In the genomic region with DNA sequence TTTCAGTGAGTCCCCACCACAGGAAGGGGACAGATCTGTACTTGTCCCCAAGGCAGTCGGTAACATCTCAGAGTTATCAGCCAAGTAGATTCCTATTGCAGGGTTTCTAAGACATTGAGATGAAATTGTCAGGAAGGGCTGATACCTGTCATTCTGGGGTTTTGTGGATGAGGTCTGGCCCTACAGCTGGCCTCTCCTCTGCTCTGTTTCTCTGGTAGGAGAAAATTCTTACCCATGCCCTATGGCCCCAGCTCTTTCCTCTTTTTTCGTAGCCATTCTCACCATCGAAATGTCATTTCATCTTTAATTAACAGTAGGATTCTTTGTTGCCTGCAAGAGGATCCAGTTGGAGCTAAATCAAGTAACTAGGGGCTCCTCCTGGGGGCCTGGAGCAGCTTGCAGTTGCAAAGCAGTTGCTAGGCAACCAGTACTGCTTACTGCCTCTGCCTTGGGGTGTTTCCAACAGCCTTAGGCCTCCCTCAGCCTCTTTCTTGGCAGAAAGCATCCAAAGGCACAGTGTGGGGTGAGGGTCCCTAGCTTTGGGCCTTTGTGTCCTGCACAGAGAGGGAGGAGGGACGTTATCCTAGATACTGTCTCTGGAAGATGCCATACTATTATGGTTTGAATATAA, we compare ENCODE assay signal across 9 mouse cellular contexts. TPM values are rescaled to one million over a fixed set of nuclear protein-coding genes. Genes with fewer than 3 reads are reported as not detected.
DNase-seq lines count a peak whose midpoint lies in the region; ATAC-seq and TF ChIP-seq lines count a peak whose summit lies in the region.
"Had no signal": no experiment of that assay in that cellular context is flagged by ENCODE, and none has a peak within 500 bp of the region (broad histone marks: within the 10 kb centered on the region; RNA-seq: fewer than 3 reads in every experiment).

Gene 4933407L21Rik, plus strand, starts transcription at position 427 of the 631 bp plus-strand sequence.

- intact Hi-C loops in heart, postnatal 10 days (cut with DNase I), result no loop called here
- intact Hi-C loops in heart, postnatal 25 days (cut with DNase I), result no loop called here

- 0 out of 2 replicates have a peak, but pooled peaks have one; percentile 16 for TF ChIP-seq CTCF in stomach, postnatal 0 days (IDR thresholded peaks at IDR 0.05; ENCODE audit: low read depth)

- H3K9me3 ChIP-seq in hindbrain, embryonic 15.5 days, result no peaks in the 10 kb centered on the region
- no peaks in the 10 kb centered on the region for H3K9me3 ChIP-seq in limb, embryonic 15.5 days
- H3K9me3 ChIP-seq in stomach, postnatal 0 days (ENCODE audit: control insufficient read depth, low read length), result no peaks in the 10 kb centered on the region

- H3K4me2 ChIP-seq in hindbrain, embryonic 15.5 days, result 0 out of 2 replicates have a peak within 1 kb of the TSS, but pooled peaks have one; percentile 11
- H3K4me2 ChIP-seq in limb, embryonic 15.5 days, result no peak within 1 kb of the TSS
- H3K4me2 ChIP-seq in stomach, postnatal 0 days (replicated peaks; ENCODE audit: low read depth), result no peak within 1 kb of the TSS

- H3K27ac ChIP-seq in hindbrain, embryonic 15.5 days (replicated peaks), result peak within 1 kb of the TSS; percentile 84
- H3K27ac ChIP-seq in limb, embryonic 15.5 days, result peak within 1 kb of the TSS; percentile 61
- 0 out of 2 replicates have a peak within 1 kb of the TSS, but pooled peaks have one; percentile 13 for H3K27ac ChIP-seq in stomach, postnatal 0 days (replicated peaks)

- peak; percentile 93 for ATAC-seq in hindbrain, embryonic 15.5 days (ENCODE audit: low FRiP score, low read depth)
- ATAC-seq in limb, embryonic 15.5 days (ENCODE audit: insufficient number of reproducible peaks, low FRiP score, low TSS enrichment, low read depth), result 0 out of 2 replicates have a peak, but pooled peaks have one; percentile 66
- ATAC-seq in stomach, postnatal 0 days (ENCODE audit: low FRiP score, low TSS enrichment), result no peak

- H3K36me3 ChIP-seq in hindbrain, embryonic 15.5 days, result no peaks in the 10 kb centered on the region
- H3K36me3 ChIP-seq in limb, embryonic 15.5 days, result no peaks in the 10 kb centered on the region
- no peaks in the 10 kb centered on the region for H3K36me3 ChIP-seq in stomach, postnatal 0 days (ENCODE audit: control insufficient read depth, insufficient read depth, low read length)

- H3K4me1 ChIP-seq in hindbrain, embryonic 15.5 days (replicated peaks), result peaks cover 40% of the 10 kb centered on the region
- H3K4me1 ChIP-seq in limb, embryonic 15.5 days, result peaks cover 22% of the 10 kb centered on the region
- H3K4me1 ChIP-seq in stomach, postnatal 0 days (replicated peaks; ENCODE audit: control insufficient read depth, insufficient read depth), result 0 out of 2 replicates have a peak, but pooled peaks cover under 1% of the 10 kb centered on the region

- no peak for TF ChIP-seq EP300 in stomach, postnatal 0 days (optimal IDR thresholded peaks at IDR 0.05)

- 13% methylated on average over 4 of the region's 4 CpGs for WGBS in hindbrain, embryonic 15.5 days
- 50% methylated on average over 4 of the region's 4 CpGs for WGBS in limb, embryonic 15.5 days
- 46% methylated on average over 4 of the region's 4 CpGs for WGBS in stomach, postnatal 0 days

- H3K4me3 ChIP-seq in hindbrain, embryonic 15.5 days, result no peak within 1 kb of the TSS
- H3K4me3 ChIP-seq in limb, embryonic 15.5 days, result no peak within 1 kb of the TSS
- H3K4me3 ChIP-seq in stomach, postnatal 0 days (ENCODE audit: low read depth, low read length), result no peak within 1 kb of the TSS
- H3K4me3 ChIP-seq: myocyte had no signal

- DNase-seq in heart, postnatal 10 days, result peak; percentile 29 to 32
- DNase-seq in heart, postnatal 25 days (ENCODE audit: low spot score), result no peak
- peak; percentile 68 for DNase-seq in embryo, embryonic 10.5 days (ENCODE audit: low spot score)
- DNase-seq in stomach, postnatal 0 days (ENCODE audit: low spot score), result no peak
- no peak for DNase-seq in adrenal gland, postnatal 14 days
- no peak for DNase-seq in lung, postnatal 14 days

- H3K27me3 ChIP-seq in hindbrain, embryonic 15.5 days, result no peaks in the 10 kb centered on the region
- H3K27me3 ChIP-seq in limb, embryonic 15.5 days, result no peaks in the 10 kb centered on the region
- H3K27me3 ChIP-seq in stomach, postnatal 0 days (ENCODE audit: control insufficient read depth, insufficient read depth, low read length), result no peaks in the 10 kb centered on the region

- H3K9ac ChIP-seq in hindbrain, embryonic 15.5 days, result no peak within 1 kb of the TSS; the same call in 1 of the 2 replicates
- H3K9ac ChIP-seq in limb, embryonic 15.5 days, result no peak within 1 kb of the TSS
- H3K9ac ChIP-seq in stomach, postnatal 0 days (ENCODE audit: low read length), result no peak within 1 kb of the TSS

RNA-seq across cellular contexts. Expression of gene 4933407L21Rik, which starts in this region (rescaled TPM):
- under 1 TPM in 1 of 2 experiments, not detected in 1; 0.17 TPM for total RNA-seq in heart, postnatal 10 days (2021)
- total RNA-seq in heart, postnatal 25 days (2021), result not detected
- 7.1 and 7.7 TPM in 2 replicates for polyA plus RNA-seq in hindbrain, embryonic 15.5 days (2015; fragmentation: Nextera tagmentation; extraction: Ambion mirVana)
- 0.35 and 0.55 TPM in 2 replicates for polyA plus RNA-seq in limb, embryonic 15.5 days (2015; fragmentation: Nextera tagmentation; extraction: Ambion mirVana)
- 0.16 and 0.18 TPM in 2 replicates for polyA plus RNA-seq in stomach, postnatal 0 days (2015; fragmentation: Nextera tagmentation; extraction: Ambion mirVana)
- 0.15 TPM in 1 of 2 replicates, not detected in the other for total RNA-seq in adrenal gland, postnatal 14 days (2021)
- polyA plus RNA-seq: myocyte had no signal

Comparison
In these comparisons a context has a peak if more than half of its experiments do, and no peak if none do; other contexts are left out.
1. Peak in DNase-seq in heart, postnatal 10 days; RNA of the gene not detected or under 1 TPM.
2. Peak in ATAC-seq and H3K27ac ChIP-seq in limb, embryonic 15.5 days; RNA of the gene not detected or under 1 TPM.
3. H3K27ac ChIP-seq: peak in every context shown above with its lines; median percentile 84 in hindbrain, embryonic 15.5 days; 61 in limb, embryonic 15.5 days; 13 in stomach, postnatal 0 days.